Mouse (Mus musculus) limb, embryonic 13.5 days (tissue): ENCODE results near the gene Olfr177. TPM values are rescaled to one million over a fixed set of nuclear protein-coding genes. Genes with fewer than 3 reads are reported as not detected.

ENCODE experiments used
- ATAC-seq: fragments of 200-750 bp; cut with Nextera tagmentation; 2 replicates; pipeline ENCODE4 v1.8.0; 2017; ENCODE audit warnings: low read depth, moderate number of reproducible peaks, moderate TSS enrichment; ENCODE audit not compliant: low FRiP score
- H3K27ac ChIP-seq: fragments of 300-500 bp; sonication (generic); 2 replicates; pipeline ENCODE4 v1.5.1; 2015; ENCODE audit warnings: inconsistent platforms, mild to moderate bottlenecking, moderate library complexity
- H3K27me3 ChIP-seq: fragments of 300-500 bp; sonication (generic); 2 replicates; pipeline ENCODE4 v1.6.1; 2015; ENCODE audit warnings: mild to moderate bottlenecking, inconsistent platforms
- H3K36me3 ChIP-seq: fragments of 300-500 bp; sonication (generic); 2 replicates; pipeline ENCODE4 v1.6.1; 2015; ENCODE audit warnings: inconsistent platforms, mild to moderate bottlenecking, moderate library complexity
- H3K4me1 ChIP-seq: fragments of 300-500 bp; sonication (generic); 2 replicates; pipeline ENCODE4 v1.6.1; 2015; ENCODE audit warnings: inconsistent platforms
- H3K4me2 ChIP-seq: fragments of 300-500 bp; sonication (generic); replicated peaks from 2 replicates; pipeline ENCODE4 v1.6.1; 2015; ENCODE audit warnings: inconsistent platforms, mild to moderate bottlenecking, moderate library complexity
- H3K4me3 ChIP-seq: fragments of 300-500 bp; sonication (generic); 2 replicates; pipeline ENCODE4 v1.5.1; 2015; ENCODE audit warnings: moderate library complexity, mild to moderate bottlenecking, inconsistent platforms
- H3K9ac ChIP-seq: fragments of 300-500 bp; sonication (generic); 2 replicates; pipeline ENCODE4 v1.6.1; 2015; ENCODE audit warnings: mild to moderate bottlenecking, inconsistent platforms
- H3K9me3 ChIP-seq: fragments of 300-500 bp; sonication (generic); 2 replicates; pipeline ENCODE4 v1.6.1; 2016; ENCODE audit warnings: inconsistent platforms
- WGBS: fragments of 180-500 bp; shearing (Covaris S2); methylation state at CpG from one replicate; pipeline ENCODE4 v1.1.7; 2015; 5-methylcytosine and 5-hydroxymethylcytosine counted together
- polyA plus RNA-seq: library from polyadenylated mRNA; unstranded; fragments of >200 nt; fragmentation: Nextera tagmentation; extraction: Ambion mirVana; gene quantifications from 2 replicates; pipeline ENCODE4 v1.2.1, GENCODE M21; 2015

Olfr177 gene
- polyA plus RNA-seq = not detected in 2 replicates

DNA sequence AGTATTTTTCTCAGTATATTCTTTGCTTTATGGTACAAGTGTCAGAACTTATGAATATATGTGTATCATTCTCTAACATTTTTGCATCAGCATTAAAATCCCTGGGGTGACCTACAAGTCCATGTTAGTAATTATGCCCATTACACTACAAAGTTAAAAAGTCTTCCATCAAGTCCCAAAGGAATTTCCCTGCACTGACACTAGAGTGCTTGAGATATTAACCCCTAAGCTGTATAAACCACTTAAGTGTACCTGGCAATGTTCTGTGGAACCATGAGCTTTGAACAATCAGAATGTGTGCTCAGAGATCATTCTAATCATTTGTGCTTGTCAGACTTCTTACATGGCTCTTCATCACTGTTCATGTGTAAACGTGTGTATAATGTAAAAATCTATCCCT lies at the start of gene Olfr177:
Gene Olfr177, minus strand, starts transcription at position 101 of the 400 bp plus-strand sequence.
- Histone ChIP-seq H3K27ac (no peak within 1 kb of the TSS), H3K4me3 (no peak within 1 kb of the TSS), H3K4me1 (no peaks in the 10 kb centered on the region), H3K4me2 (no peak within 1 kb of the TSS), H3K9ac (no peak within 1 kb of the TSS), H3K27me3 (no peaks in the 10 kb centered on the region), H3K9me3 (no peaks in the 10 kb centered on the region), H3K36me3 (no peaks in the 10 kb centered on the region)
- WGBS = 63% methylated on average over 1 of the region's 1 CpGs
- no peak for ATAC-seq

DNA sequence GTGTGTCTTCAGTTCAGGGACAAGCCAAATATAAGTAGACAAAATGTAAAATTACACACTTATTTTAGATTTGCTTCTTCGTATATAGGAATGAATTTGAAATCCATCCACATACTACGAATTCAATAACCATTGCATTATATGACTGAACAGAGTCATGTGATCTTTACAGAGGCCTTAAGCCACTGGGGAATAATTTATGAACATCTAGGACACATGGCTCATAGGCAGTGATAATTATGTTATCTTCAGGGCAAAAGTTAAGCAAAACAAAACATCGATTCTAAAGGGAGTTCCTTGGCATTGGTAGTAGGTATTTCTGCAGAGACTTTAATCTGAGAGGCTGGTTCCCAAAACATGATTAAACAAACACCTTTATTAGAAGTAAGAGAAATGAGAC lies 17.4 kb upstream of the Olfr177 start, which contains the start of gene Olfr178:
Gene Olfr178, minus strand, starts transcription at position 101 of the 400 bp plus-strand sequence.
- Histone ChIP-seq H3K9me3 (no peaks in the 10 kb centered on the region), H3K27ac (no peak within 1 kb of the TSS), H3K4me3 (no peak within 1 kb of the TSS), H3K27me3 (no peaks in the 10 kb centered on the region), H3K4me2 (no peak within 1 kb of the TSS), H3K36me3 (no peaks in the 10 kb centered on the region), H3K9ac (no peak within 1 kb of the TSS), H3K4me1 (no peaks in the 10 kb centered on the region)
- ATAC-seq = no peak
- 91% methylated on average over 3 of the region's 3 CpGs for WGBS

DNA sequence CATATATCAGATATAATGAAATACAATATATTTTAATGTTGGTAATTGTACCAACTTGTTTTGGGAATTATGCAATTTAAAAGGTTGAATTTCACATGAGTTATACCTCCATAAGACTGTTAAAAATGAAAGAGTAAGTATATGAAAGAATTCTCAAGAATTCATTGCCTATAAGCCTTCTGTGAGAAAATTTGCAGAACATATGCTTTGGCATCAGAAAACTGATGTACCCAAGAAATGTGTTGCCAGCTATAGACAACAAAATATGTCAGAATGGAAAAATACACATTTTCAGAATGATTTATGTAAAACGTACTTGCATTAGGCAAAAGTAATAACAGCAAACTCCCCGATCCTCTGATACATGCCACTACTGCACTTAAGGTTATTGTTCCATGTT lies 9.8 kb upstream of the Olfr177 start:
- H3K9ac ChIP-seq = no peak overlapping the region
- no peak overlapping the region for H3K4me2 ChIP-seq
- H3K4me3 ChIP-seq = no peak overlapping the region
- no peaks in the 10 kb centered on the region for H3K36me3 ChIP-seq
- no peak overlapping the region for H3K27ac ChIP-seq
- no peak for ATAC-seq
- WGBS = 93% methylated on average over 2 of the region's 2 CpGs
- no peaks in the 10 kb centered on the region for H3K4me1 ChIP-seq
- no peaks in the 10 kb centered on the region for H3K27me3 ChIP-seq
- H3K9me3 ChIP-seq = no peaks in the 10 kb centered on the region

DNA sequence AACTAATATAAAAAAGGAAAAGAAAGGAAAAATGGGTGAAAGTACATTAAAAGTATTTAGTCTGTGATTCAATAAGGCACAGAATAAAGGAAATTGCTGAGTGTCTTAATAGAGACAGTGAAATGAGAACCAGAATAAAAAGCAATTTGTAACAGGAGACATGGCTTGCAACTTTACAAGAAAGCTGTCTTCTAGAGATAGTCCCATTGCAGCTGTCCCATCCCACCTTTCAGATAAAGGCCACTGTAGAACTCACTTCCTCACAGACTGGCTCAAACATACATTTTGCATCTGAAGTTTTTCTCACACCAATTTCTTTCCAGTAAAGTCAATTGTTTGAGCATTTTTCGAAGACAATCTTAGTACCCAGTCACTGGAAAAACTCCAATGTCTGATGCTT lies 13.1 kb downstream of the Olfr177 start:
- no peaks in the 10 kb centered on the region for H3K4me1 ChIP-seq
- 81% methylated on average over 1 of the region's 1 CpGs for WGBS

DNA sequence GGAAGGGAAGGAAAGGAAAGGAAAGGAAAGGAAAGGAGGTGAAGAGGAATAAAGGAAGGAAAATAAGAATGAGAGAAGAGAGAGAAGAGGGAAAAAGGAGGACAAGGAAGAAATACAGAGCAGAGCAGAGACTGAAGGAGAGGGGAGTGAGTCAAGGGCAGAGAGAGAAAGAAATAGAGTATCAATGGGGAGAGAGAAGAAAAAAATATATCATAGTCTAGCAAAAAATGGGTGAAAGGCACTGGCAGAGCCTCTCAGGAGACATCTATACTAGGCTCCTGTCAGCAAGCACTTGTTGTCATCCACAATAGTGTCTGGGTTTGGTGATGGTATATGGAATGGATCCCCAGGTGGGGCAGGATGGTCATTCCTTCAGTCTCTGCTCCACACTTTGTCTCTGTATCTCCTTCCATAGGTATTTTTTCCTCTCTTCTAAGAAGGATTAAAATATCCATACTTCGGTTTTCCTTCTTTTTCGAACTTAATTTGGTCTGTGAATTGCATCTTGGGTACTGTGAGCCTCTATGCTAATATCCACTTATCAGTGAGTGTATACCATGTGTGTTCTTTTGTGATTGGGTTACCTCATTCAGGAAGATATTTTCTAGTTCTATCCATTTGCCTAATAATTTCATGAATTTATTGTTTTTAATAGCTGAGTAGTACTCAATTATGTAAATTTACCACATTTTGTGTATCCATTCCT lies 14.4 kb downstream of the Olfr177 start:
- 93% methylated on average over 2 of the region's 2 CpGs for WGBS
- no peak overlapping the region for H3K9ac ChIP-seq
- H3K4me1 ChIP-seq = no peaks in the 10 kb centered on the region
- no peak overlapping the region for H3K27ac ChIP-seq
- no peak overlapping the region for H3K4me2 ChIP-seq
- H3K36me3 ChIP-seq = no peaks in the 10 kb centered on the region
- no peaks in the 10 kb centered on the region for H3K9me3 ChIP-seq
- ATAC-seq = no peak
- no peaks in the 10 kb centered on the region for H3K27me3 ChIP-seq
- no peak overlapping the region for H3K4me3 ChIP-seq

More for the DNA sequence above, 13.1 kb downstream of the Olfr177 start:
- Histone ChIP-seq H3K27me3 (no peaks in the 10 kb centered on the region), H3K4me3 (no peak overlapping the region), H3K9me3 (no peaks in the 10 kb centered on the region), H3K36me3 (no peaks in the 10 kb centered on the region), H3K9ac (no peak overlapping the region), H3K27ac (no peak overlapping the region), H3K4me2 (no peak overlapping the region)
- ATAC-seq = no peak

DNA sequence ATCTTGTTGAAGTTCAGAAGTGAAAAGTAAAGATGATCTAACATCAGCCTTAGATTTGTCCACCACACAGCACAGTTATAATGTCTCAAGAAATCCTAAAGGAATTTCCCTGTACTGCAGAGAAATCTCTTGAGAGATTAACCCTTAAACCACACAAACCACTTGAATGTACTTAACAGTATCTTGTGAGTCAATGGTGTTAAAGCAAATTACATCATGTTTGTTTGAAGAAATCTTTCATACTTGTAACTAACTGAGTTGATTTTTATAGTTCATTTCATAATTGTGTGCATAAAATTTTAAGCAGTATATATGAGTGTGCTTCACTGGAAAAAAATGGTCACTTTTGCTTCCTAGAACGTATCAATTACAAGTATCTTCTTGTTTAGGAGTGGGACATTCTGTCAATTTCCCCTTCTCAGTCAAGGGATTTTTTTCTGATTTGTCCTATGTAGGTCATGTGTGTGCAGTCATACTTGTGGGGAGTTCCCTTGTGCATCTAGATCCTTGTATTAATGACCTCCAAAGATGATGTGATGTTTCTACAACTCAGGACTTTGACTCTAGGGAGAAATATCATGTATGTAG lies 47.7 kb downstream of the Olfr177 start, which contains the start of gene Olfr175-ps1:
Gene Olfr175-ps1, minus strand, starts transcription at position 51 of the 588 bp plus-strand sequence.
- H3K4me2 ChIP-seq = no peak within 1 kb of the TSS
- no peaks in the 10 kb centered on the region for H3K36me3 ChIP-seq
- H3K4me1 ChIP-seq = no peaks in the 10 kb centered on the region
- H3K4me3 ChIP-seq = no peak within 1 kb of the TSS
- no peaks in the 10 kb centered on the region for H3K9me3 ChIP-seq
- no peak for ATAC-seq
- H3K27ac ChIP-seq = no peak within 1 kb of the TSS
- no peaks in the 10 kb centered on the region for H3K27me3 ChIP-seq
- 70% methylated on average over 1 of the region's 1 CpGs for WGBS
- no peak within 1 kb of the TSS for H3K9ac ChIP-seq

Other genes with a start within 250 kb of the Olfr177 start
- not detected in 2 replicates for gene E330017A01Rik, start 236.0 kb downstream of the Olfr177 start, polyA plus RNA-seq
- gene Cpox, start 204.5 kb downstream of the Olfr177 start, polyA plus RNA-seq = 20.7 and 20.9 TPM in 2 replicates
- 0.11 TPM in 1 of 2 replicates, not detected in the other for gene Gpr15, start 155.7 kb downstream of the Olfr177 start, polyA plus RNA-seq
- gene Cldnd1, start 146.9 kb downstream of the Olfr177 start, polyA plus RNA-seq = 130 and 142 TPM in 2 replicates
- not detected in 2 replicates for gene Olfr172, start 111.6 kb downstream of the Olfr177 start, polyA plus RNA-seq
- not detected in 2 replicates for gene Olfr173, start 74.5 kb downstream of the Olfr177 start, polyA plus RNA-seq
- not detected in 2 replicates for gene Olfr175-ps1, start 48.0 kb downstream of the Olfr177 start, polyA plus RNA-seq
- not detected in 2 replicates for gene Olfr178, start 17.3 kb upstream of the Olfr177 start, polyA plus RNA-seq
- gene Olfr181, start 54.0 kb upstream of the Olfr177 start, polyA plus RNA-seq = not detected in 2 replicates
- gene Olfr180, start 54.6 kb upstream of the Olfr177 start, polyA plus RNA-seq = not detected in 2 replicates
- not detected in 2 replicates for gene Olfr183, start 120.6 kb upstream of the Olfr177 start, polyA plus RNA-seq
- gene Olfr186, start 155.5 kb upstream of the Olfr177 start, polyA plus RNA-seq = not detected in 2 replicates
- not detected in 2 replicates for gene Olfr187, start 165.0 kb upstream of the Olfr177 start, polyA plus RNA-seq
- not detected in 2 replicates for gene Olfr190, start 203.2 kb upstream of the Olfr177 start, polyA plus RNA-seq
- gene Olfr191, start 215.1 kb upstream of the Olfr177 start, polyA plus RNA-seq = not detected in 2 replicates
- not detected in 2 replicates for gene Olfr193, start 237.1 kb upstream of the Olfr177 start, polyA plus RNA-seq
- not detected in 2 replicates for gene Olfr194, start 246.3 kb upstream of the Olfr177 start, polyA plus RNA-seq